Mouse (Mus musculus) Patski (cell line): ENCODE results near the gene R3hdm2. TPM values are rescaled to one million over a fixed set of nuclear protein-coding genes. Genes with fewer than 3 reads are reported as not detected.

Experiments
- ATAC-seq: fragments of 100-300 bp; one replicate; pipeline ENCODE4 v1.8.0; 2021
- CTCF ChIA-PET: fragments of 350-600 bp; sonication (Branson Sonifier 250); formaldehyde crosslinking; loops from one replicate; lab custom pipeline; 2022; ENCODE audit warnings: inconsistent platforms; lab: Charles Lee
- POLR2A ChIA-PET: fragments of 350-600 bp; sonication (Branson Sonifier 250); formaldehyde crosslinking; loops from one replicate; lab custom pipeline; 2022; ENCODE audit warnings: antibody characterized with exemption, inconsistent platforms; lab: Charles Lee
- DNase-seq: peaks from one replicate; pipeline ENCODE4 v3.0.0-alpha.2; 2011; ENCODE audit warnings: low read depth, low spot score
- H3K27me3 ChIP-seq: fragments of 371-371 bp; one replicate; pipeline ENCODE4 v1.5.1; 2021
- CTCF ChIP-seq: fragments of 100-300 bp; IDR thresholded peaks from one replicate; pipeline ENCODE4 v1.5.1; 2021
- in situ Hi-C: fragments of 300-500 bp; cut with MboI; formaldehyde crosslinking; loops from 3 replicates; pipeline ENCODE4 v1.11.1; 2018; ENCODE audit warnings: low pct_unique_long_range_greater_than_20kb, mixed read lengths
- polyA plus RNA-seq: library from polyadenylated mRNA; unstranded; gene quantifications from one replicate; pipeline ENCODE4 v1.2.3, GENCODE M21; 2021

R3hdm2 gene
- polyA plus RNA-seq, 1 experiment from 2014 or later = 98.4 TPM

GRCm38 (mm10) chr10:127521611-127522080, 141.5 kb downstream of the R3hdm2 start:
- in situ Hi-C loops = no loop called here
- ChIA-PET POLR2A (interaction anchor here (2.8 kb wide), 1 partner anchor 9 kb away, joined by 10 read pairs; no protein-coding TSS in a partner anchor), CTCF (interaction anchor here (1.3 to 5.7 kb wide), 4 partner anchors 9 to 40 kb away, joined by 3 to 37 read pairs (median 21); no protein-coding TSS in a partner anchor)
- TF ChIP-seq CTCF = no peak
- no peaks in the 10 kb centered on the region for H3K27me3 ChIP-seq
- ATAC-seq (no peak), DNase-seq (no peak)

- TF ChIP-seq CTCF = no peak
- no peaks in the 10 kb centered on the region for H3K27me3 ChIP-seq
- DNase-seq (peak; percentile 73), ATAC-seq (peak; percentile 32)
- POLR2A ChIA-PET = interaction anchor here (2.8 kb wide), 1 partner anchor 9 kb away, joined by 10 read pairs; no protein-coding TSS in a partner anchor
- in situ Hi-C loops = no loop called here
- CTCF ChIA-PET = interaction anchor here (1.1 to 5.7 kb wide), 5 partner anchors 9 to 43 kb away, joined by 3 to 37 read pairs (median 7); no protein-coding TSS in a partner anchor
These were observed 142.0 kb downstream of the R3hdm2 start, which contains the start of gene Shmt2 for GRCm38 (mm10) chr10:127522088-127522581. Shmt2 (minus strand) TSS chr10:127522444.

- in situ Hi-C loops = no loop called here
- DNase-seq = no peak
- POLR2A ChIA-PET = no interaction called here
- no peak for ATAC-seq
- TF ChIP-seq CTCF = no peak
- CTCF ChIA-PET = interaction anchor here (5.7 kb wide), 1 partner anchor 12 kb away, joined by 37 read pairs; no protein-coding TSS in a partner anchor
- H3K27me3 ChIP-seq = no peaks in the 10 kb centered on the region
These were observed 144.6 kb downstream of the R3hdm2 start for GRCm38 (mm10) chr10:127524646-127525255.

- DNase-seq = no peak
- ChIA-PET CTCF (interaction anchor here (1.5 kb wide), 2 partner anchors 11 to 13 kb away, joined by 5 to 9 read pairs; no protein-coding TSS in a partner anchor), POLR2A (no interaction called here)
- peaks cover 3% of the 10 kb centered on the region for H3K27me3 ChIP-seq
- no peak for ATAC-seq
- TF ChIP-seq CTCF = no peak
- in situ Hi-C loops = no loop called here
These were observed 145.9 kb downstream of the R3hdm2 start for GRCm38 (mm10) chr10:127526048-127526447.

GRCm38 (mm10) chr10:127526681-127527080, 146.6 kb downstream of the R3hdm2 start:
- in situ Hi-C loops = no loop called here
- DNase-seq (no peak), ATAC-seq (no peak)
- CTCF ChIA-PET = interaction anchor here (1.5 kb wide), 2 partner anchors 10 to 14 kb away, joined by 5 to 9 read pairs; no protein-coding TSS in a partner anchor
- H3K27me3 ChIP-seq = peaks cover 3% of the 10 kb centered on the region
- POLR2A ChIA-PET = no interaction called here
- TF ChIP-seq CTCF = no peak

GRCm38 (mm10) chr10:127527481-127527880, 147.4 kb downstream of the R3hdm2 start:
- in situ Hi-C loops = no loop called here
- peaks cover 3% of the 10 kb centered on the region for H3K27me3 ChIP-seq
- TF ChIP-seq CTCF = no peak
- POLR2A ChIA-PET = interaction anchor here (0.5 kb wide), 1 partner anchor 15 kb away, joined by 3 read pairs; no protein-coding TSS in a partner anchor
- CTCF ChIA-PET = interaction anchor here (1.5 kb wide), 2 partner anchors 9 to 15 kb away, joined by 5 to 9 read pairs; no protein-coding TSS in a partner anchor
- no peak for DNase-seq
- no peak for ATAC-seq

GRCm38 (mm10) chr10:127530945-127531344, 150.8 kb downstream of the R3hdm2 start:
- peaks cover 4% of the 10 kb centered on the region for H3K27me3 ChIP-seq
- no peak for ATAC-seq
- no peak for TF ChIP-seq CTCF
- DNase-seq = no peak
- ChIA-PET CTCF (interaction anchor here (1.0 to 2.4 kb wide), 3 partner anchors 8 to 18 kb away, joined by 3 to 14 read pairs (median 7); partner anchors contain the start of gene Shmt2), POLR2A (interaction anchor here (0.6 to 0.8 kb wide), 2 partner anchors 14 to 198 kb away, joined by 3 to 5 read pairs; no protein-coding TSS in a partner anchor)
- in situ Hi-C loops = no loop called here

- ATAC-seq (no peak), DNase-seq (no peak)
- peaks cover 6% of the 10 kb centered on the region for H3K27me3 ChIP-seq
- ChIA-PET POLR2A (interaction anchor here (0.6 to 1.0 kb wide), 3 partner anchors 15 to 198 kb away, joined by 3 to 5 read pairs (median 4); no protein-coding TSS in a partner anchor), CTCF (interaction anchor here (1.0 to 2.4 kb wide), 4 partner anchors 9 to 19 kb away, joined by 3 to 14 read pairs (median 6); partner anchors contain the start of gene Shmt2)
- no peak for TF ChIP-seq CTCF
- in situ Hi-C loops = no loop called here
These were observed 151.4 kb downstream of the R3hdm2 start for GRCm38 (mm10) chr10:127531548-127531947.

GRCm38 (mm10) chr10:127534036-127534928, 154.2 kb downstream of the R3hdm2 start, which contains the start of gene Nxph4:
Nxph4 (minus strand) TSS chr10:127534559.
- ATAC-seq = no peak
- no peak for DNase-seq

More at GRCm38 (mm10) chr10:127534036-127534928, 154.2 kb downstream of the R3hdm2 start, which contains the start of gene Nxph4:
- in situ Hi-C loops = no loop called here
- peaks cover 6% of the 10 kb centered on the region for H3K27me3 ChIP-seq
- TF ChIP-seq CTCF = no peak
- ChIA-PET POLR2A (no interaction called here), CTCF (interaction anchor here (6.0 kb wide), 1 partner anchor 21 kb away, joined by 101 read pairs; the partner anchor contains the start of gene Ndufa4l2)
